Mouse (Mus musculus): ENCODE measurements around the gene Eipr1.

GRCm38 (mm10) chr12:28756019-28756418 is 4.4 kb downstream of the Eipr1 start:
- no peak for TF ChIP-seq GATA1 (IDR thresholded peaks at IDR 0.05; ENCODE audit: low read length)
- no peak for TF ChIP-seq TAL1 (IDR thresholded peaks at IDR 0.05; ENCODE audit: low read length)
